ENCODE assay signal across 22 mouse cellular contexts in the genomic region with DNA sequence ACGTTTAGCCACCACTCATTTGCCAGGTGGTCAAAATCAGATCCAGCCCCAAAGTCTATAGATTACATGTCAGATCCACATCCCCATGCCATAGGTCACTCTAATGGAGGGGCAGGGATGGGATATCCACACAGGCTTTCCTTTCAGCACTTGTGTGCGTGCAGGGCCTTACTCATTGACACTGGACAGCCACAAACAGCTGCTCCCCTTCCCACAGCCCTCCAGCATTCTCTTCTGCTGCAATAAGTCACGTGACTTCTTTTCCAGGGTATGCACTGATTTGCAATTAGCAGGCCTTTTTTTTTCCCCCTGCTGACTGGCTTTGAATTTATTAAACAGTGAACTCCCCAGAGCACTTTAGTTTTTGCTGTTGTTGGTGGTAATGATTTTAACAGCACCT. TPM values are rescaled to one million over a fixed set of nuclear protein-coding genes. Genes with fewer than 3 reads are reported as not detected.
DNase-seq lines count a peak whose midpoint lies in the region; ATAC-seq and TF ChIP-seq lines count a peak whose summit lies in the region.
"Had no signal": no experiment of that assay in that cellular context is flagged by ENCODE, and none has a peak within 500 bp of the region (broad histone marks: within the 10 kb centered on the region; RNA-seq: fewer than 3 reads in every experiment).

No protein-coding gene starts in this region.

- WGBS in intestine, embryonic 15.5 days: 35% methylated on average over 3 of the region's 3 CpGs
- WGBS in intestine, postnatal 0 days: 38% methylated on average over 3 of the region's 3 CpGs
- 48% methylated on average over 3 of the region's 3 CpGs for WGBS in embryonic facial prominence, embryonic 10.5 days

- H3K9me3 ChIP-seq in intestine, embryonic 15.5 days: no peaks in the 10 kb centered on the region
- no peaks in the 10 kb centered on the region for H3K9me3 ChIP-seq in intestine, postnatal 0 days (ENCODE audit: control insufficient read depth)
- H3K9me3 ChIP-seq in CH12.LX (replicated peaks; ENCODE audit: low read length): no peaks in the 10 kb centered on the region
- 0 out of 2 replicates have a peak, but pooled peaks cover 3% of the 10 kb centered on the region for H3K9me3 ChIP-seq in embryonic facial prominence, embryonic 10.5 days
- H3K9me3 ChIP-seq: embryonic facial prominence, embryonic 12.5 days; heart, embryonic 10.5 days had no signal

- no peak for TF ChIP-seq EP300 in CH12.LX (IDR thresholded peaks at IDR 0.05; ENCODE audit: low read length)

- 0 out of 2 replicates have a peak, but pooled peaks cover 16% of the 10 kb centered on the region for H3K27me3 ChIP-seq in intestine, embryonic 15.5 days (replicated peaks)
- peaks cover 30% of the 10 kb centered on the region for H3K27me3 ChIP-seq in intestine, postnatal 0 days (replicated peaks; ENCODE audit: control insufficient read depth, insufficient read depth, low read length)
- H3K27me3 ChIP-seq in CH12.LX (replicated peaks): no peaks in the 10 kb centered on the region
- H3K27me3 ChIP-seq in embryonic facial prominence, embryonic 10.5 days (replicated peaks; ENCODE audit: low read depth, poor library complexity, severe bottlenecking): peaks cover 79% of the 10 kb centered on the region
- peaks cover 7% of the 10 kb centered on the region for H3K27me3 ChIP-seq in myocyte (ENCODE audit: control insufficient read depth, insufficient read depth, insufficient read length)

- no peak overlapping the region for H3ac ChIP-seq in myocyte (ENCODE audit: control insufficient read depth, insufficient read length)

- in situ Hi-C loops in CH12.LX (cut with MboI; ENCODE audit: low pct_ligation_motif_present, low pct_unique_long_range_greater_than_20kb, low sequenced_read_pairs): loop anchor here (5.0 to 10.0 kb wide), 3 partner anchors 36 to 101 kb away; a partner anchor contains a TSS

- H3K4me2 ChIP-seq in intestine, embryonic 15.5 days (replicated peaks): no peak overlapping the region
- H3K4me2 ChIP-seq in intestine, postnatal 0 days (replicated peaks; ENCODE audit: low read depth): no peak overlapping the region
- H3K4me2 ChIP-seq in CH12.LX (ENCODE audit: insufficient read depth, low read depth, poor library complexity, severe bottlenecking) (no peak overlapping the region; the same call in 1 of the 2 replicates), myocyte (ENCODE audit: low read depth) (peak overlapping the region; percentile 48)
- H3K4me2 ChIP-seq: embryonic facial prominence, embryonic 12.5 days; lung, embryonic 14.5 days had no signal

- H3K27ac ChIP-seq in intestine, embryonic 15.5 days: no peak overlapping the region
- H3K27ac ChIP-seq in intestine, postnatal 0 days (ENCODE audit: low read depth, low read length): no peak overlapping the region
- no peak overlapping the region for H3K27ac ChIP-seq in CH12.LX (ENCODE audit: insufficient read depth, low read depth)
- no peak overlapping the region for H3K27ac ChIP-seq in embryonic facial prominence, embryonic 10.5 days (replicated peaks)
- H3K27ac ChIP-seq: embryonic facial prominence, embryonic 12.5 days; heart, embryonic 10.5 days; macrophage had no signal

- H3K79me2 ChIP-seq in CH12.LX (replicated peaks; ENCODE audit: control insufficient read depth, extremely low read depth, insufficient read depth, poor library complexity, severe bottlenecking): no peaks in the 10 kb centered on the region
- no peaks in the 10 kb centered on the region for H3K79me2 ChIP-seq in myocyte (ENCODE audit: control insufficient read depth, insufficient read depth)

- peaks cover 3% of the 10 kb centered on the region; the same call in 1 of the 2 replicates for H3K4me1 ChIP-seq in intestine, embryonic 15.5 days (replicated peaks)
- H3K4me1 ChIP-seq in intestine, postnatal 0 days (replicated peaks; ENCODE audit: control insufficient read depth, insufficient read depth, low read length): no peaks in the 10 kb centered on the region
- H3K4me1 ChIP-seq in CH12.LX (ENCODE audit: control insufficient read depth in 1 of 2, insufficient read depth in 2 of 2): peaks cover 9 to 33% of the 10 kb centered on the region in 2 experiments; a peak in 3 of 4 replicates
- H3K4me1 ChIP-seq in embryonic facial prominence, embryonic 10.5 days: 0 out of 2 replicates have a peak, but pooled peaks cover 8% of the 10 kb centered on the region
- H3K4me1 ChIP-seq: embryonic facial prominence, embryonic 12.5 days; heart, embryonic 10.5 days had no signal

- H3K4me3 ChIP-seq in intestine, embryonic 15.5 days (replicated peaks): no peak overlapping the region
- no peak overlapping the region for H3K4me3 ChIP-seq in intestine, postnatal 0 days (ENCODE audit: low read depth, low read length)
- H3K4me3 ChIP-seq in CH12.LX (replicated peaks in 1 of 3; ENCODE audit: low read depth in 2 of 3, low read length in 2 of 3, poor library complexity in 1 of 3): no peak overlapping the region
- no peak overlapping the region for H3K4me3 ChIP-seq in embryonic facial prominence, embryonic 10.5 days
- H3K4me3 ChIP-seq in myocyte: no peak overlapping the region
- H3K4me3 ChIP-seq: embryonic facial prominence, embryonic 12.5 days; heart, embryonic 10.5 days had no signal

- no peak overlapping the region for H3K9ac ChIP-seq in intestine, embryonic 15.5 days
- H3K9ac ChIP-seq in intestine, postnatal 0 days (ENCODE audit: low read depth, low read length): no peak overlapping the region
- no peak overlapping the region for H3K9ac ChIP-seq in CH12.LX (ENCODE audit: insufficient read depth, low read depth)
- H3K9ac ChIP-seq: embryonic facial prominence, embryonic 12.5 days; lung, embryonic 14.5 days had no signal

- no peaks in the 10 kb centered on the region for H3K36me3 ChIP-seq in intestine, embryonic 15.5 days
- H3K36me3 ChIP-seq in intestine, postnatal 0 days (ENCODE audit: control insufficient read depth, insufficient read depth): no peaks in the 10 kb centered on the region
- H3K36me3 ChIP-seq in CH12.LX (replicated peaks in 1 of 2; ENCODE audit: control insufficient read depth in 1 of 2, insufficient read depth in 1 of 2, low read length in 1 of 2) (no peaks in the 10 kb centered on the region), myocyte (ENCODE audit: control insufficient read depth, insufficient read depth) (no peaks in the 10 kb centered on the region)
- H3K36me3 ChIP-seq in embryonic facial prominence, embryonic 10.5 days (replicated peaks): no peaks in the 10 kb centered on the region
- H3K36me3 ChIP-seq: embryonic facial prominence, embryonic 12.5 days; heart, embryonic 10.5 days had no signal

- no peak for TF ChIP-seq CTCF in intestine, postnatal 0 days (IDR thresholded peaks at IDR 0.05; ENCODE audit: low read depth)
- TF ChIP-seq CTCF in CH12.LX (conservative IDR thresholded peaks at IDR 0.05 in 1 of 2, IDR thresholded peaks at IDR 0.05 in 1 of 2; ENCODE audit: low read depth in 2 of 2, low read length in 2 of 2): no peak

- dilution Hi-C loops in CH12.LX (cut with MboI; ENCODE audit: extremely low pct_ligation_motif_present, extremely low pct_unique_long_range_greater_than_20kb, low sequenced_read_pairs): no loop called here

- TF ChIP-seq RAD21 in CH12.LX (IDR thresholded peaks at IDR 0.05; ENCODE audit: low read depth, low read length): no peak

- ATAC-seq in intestine, embryonic 15.5 days: 0 out of 2 replicates have a peak, but pooled peaks have one; percentile 32
- no peak for ATAC-seq in intestine, postnatal 0 days
- ATAC-seq: activated CD4-positive, CD25-positive, alpha-beta regulatory T cell, adult 4 months had no signal

- DNase-seq in CH12.LX (ENCODE audit: extremely low read depth): no peak
- DNase-seq in embryonic facial prominence, embryonic 10.5 days (ENCODE audit: low spot score): peak; percentile 32
- no peak for DNase-seq in adrenal gland, postnatal 25 days
- no peak for DNase-seq in right cerebral cortex, postnatal 10 days (ENCODE audit: low spot score in 2 of 2)
- DNase-seq: adrenal gland, postnatal 36 days; cerebellum, adult 9-11 months; gastrocnemius, postnatal 14 days; heart, postnatal 14 days; kidney, adult 18-20 months; kidney, postnatal 4 days; lung, embryonic 14.5 days; thymus, adult 2 months had no signal

- TF ChIP-seq POLR2A in CH12.LX (IDR thresholded peaks at IDR 0.05; ENCODE audit: low read depth, low read length) (no peak), myocyte (IDR thresholded peaks at IDR 0.05; ENCODE audit: insufficient read length, low read depth) (no peak)

TF ChIP-seq in CH12.LX, 34 proteins besides CTCF, POLR2A, EP300 and RAD21 (continues in another document):
- TF ChIP-seq PAX5 (IDR thresholded peaks at IDR 0.05; ENCODE audit: low read length) (no peak), SIN3A (IDR thresholded peaks at IDR 0.05; ENCODE audit: low read length) (no peak), E2F4 (IDR thresholded peaks at IDR 0.05; ENCODE audit: insufficient replicate concordance, low read depth, low read length) (no peak), USF2 (conservative IDR thresholded peaks at IDR 0.05; ENCODE audit: low read depth, low read length) (peak; percentile 40), MAZ (IDR thresholded peaks at IDR 0.05; ENCODE audit: low read depth, low read length) (no peak)

TF ChIP-seq in myocyte, 11 proteins besides CTCF, POLR2A, EP300 and RAD21 (continues in another document):
- TF ChIP-seq TCF12 (IDR thresholded peaks at IDR 0.05; ENCODE audit: insufficient read depth, poor library complexity, severe bottlenecking) (no peak), REST (IDR thresholded peaks at IDR 0.05; ENCODE audit: insufficient read depth, insufficient read length) (peak; percentile 59), MYOD1 (IDR thresholded peaks at IDR 0.05; ENCODE audit: control insufficient read depth in 1 of 3, insufficient read length in 2 of 3, low read depth in 2 of 3) (peak; percentile 85 to 95 (median 94))

RNA-seq across cellular contexts. Expression of a gene that starts 14.0 kb away (rescaled TPM):
- 80.9 and 88.1 TPM in 2 replicates for polyA plus RNA-seq in intestine, embryonic 15.5 days (2015; fragmentation: Nextera tagmentation; extraction: Ambion mirVana)
- 54.3 and 56.9 TPM in 2 replicates for polyA plus RNA-seq in intestine, postnatal 0 days (2015; fragmentation: Nextera tagmentation; extraction: Ambion mirVana)
- total RNA-seq in CH12.LX (2012; rRNA removed): not detected in 2 replicates
- not detected in 2 replicates for total RNA-seq in CH12.LX (2014; rRNA removed)
- 0.15 TPM in 1 of 2 replicates, not detected in the other for polyA plus RNA-seq in CH12.LX (2012; ENCODE audit: insufficient read length, low read depth)
- polyA plus RNA-seq in embryonic facial prominence, embryonic 10.5 days (2016; fragmentation: Nextera tagmentation; extraction: Ambion mirVana): 3.7 and 4.1 TPM in 2 replicates
- not detected for polyA plus RNA-seq in myocyte (2012; fragmentation: generic; extraction: Trizol)
- not detected in 2 replicates for total RNA-seq in adrenal gland, postnatal 25 days (2021)
- total RNA-seq: adrenal gland, postnatal 36 days; gastrocnemius, postnatal 14 days; heart, postnatal 14 days; layer of hippocampus, postnatal 14 days; left cerebral cortex, postnatal 25 days; liver, adult 2 months had no signal
- polyA plus RNA-seq: activated CD4-positive, CD25-positive, alpha-beta regulatory T cell, adult 4 months; lung, embryonic 14.5 days; macrophage; thymus, adult 2 months had no signal

RNA-seq across cellular contexts. Expression of a gene that starts 48.5 kb away (rescaled TPM):
- polyA plus RNA-seq in intestine, embryonic 15.5 days (2015; fragmentation: Nextera tagmentation; extraction: Ambion mirVana): 19.1 and 19.9 TPM in 2 replicates
- polyA plus RNA-seq in intestine, postnatal 0 days (2015; fragmentation: Nextera tagmentation; extraction: Ambion mirVana): 20.6 and 20.7 TPM in 2 replicates
- total RNA-seq in CH12.LX (2012; rRNA removed) (33.0 and 35.2 TPM in 2 replicates), CH12.LX (2014; rRNA removed) (37.8 and 41.5 TPM in 2 replicates)
- polyA plus RNA-seq in CH12.LX (2012; ENCODE audit: insufficient read length, low read depth) (42.8 and 48.1 TPM in 2 replicates), myocyte (2012; fragmentation: generic; extraction: Trizol) (25.5 TPM)
- polyA plus RNA-seq in embryonic facial prominence, embryonic 10.5 days (2016; fragmentation: Nextera tagmentation; extraction: Ambion mirVana): 10.3 and 10.9 TPM in 2 replicates
- total RNA-seq in adrenal gland, postnatal 25 days (2021): 78.7 and 96.2 TPM in 2 replicates

Comparison
In these comparisons a context has a peak if more than half of its experiments do, and no peak if none do; other contexts are left out.
1. RNA of a gene that starts 14.0 kb away (polyA plus RNA-seq): 80.9 to 88.1 TPM in intestine, embryonic 15.5 days and 54.3 to 56.9 TPM in intestine, postnatal 0 days; 3.7 to 4.1 TPM in embryonic facial prominence, embryonic 10.5 days, 0.15 TPM in CH12.LX and not detected in myocyte (single experiment); every median in the first group is over 10 times any median in the second.